ENCODE assay signal across 16 mouse cellular contexts in the genomic region with DNA sequence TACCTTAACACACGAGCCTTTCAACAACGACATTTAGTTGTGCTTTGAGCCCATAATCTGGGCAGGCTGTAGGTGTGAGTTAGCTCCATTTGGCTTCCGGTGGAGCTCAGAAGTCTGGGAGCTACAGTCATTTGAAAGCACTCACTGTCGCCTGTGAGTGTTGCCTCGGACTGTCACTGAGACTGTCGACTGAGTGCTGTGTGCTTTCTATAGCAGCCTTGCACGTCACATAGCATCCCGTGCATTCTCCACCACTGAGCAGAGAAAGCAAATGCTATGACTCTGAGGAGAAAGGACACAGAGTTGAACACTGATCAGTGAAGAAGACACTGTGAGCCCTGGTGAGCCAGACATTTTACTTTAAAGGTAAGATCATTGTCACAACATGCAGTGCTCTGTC.
DNase-seq lines count a peak whose midpoint lies in the region; ATAC-seq and TF ChIP-seq lines count a peak whose summit lies in the region.
"Had no signal": no experiment of that assay in that cellular context is flagged by ENCODE, and none has a peak within 500 bp of the region (broad histone marks: within the 10 kb centered on the region; RNA-seq: fewer than 3 reads in every experiment).

No protein-coding gene starts in this region.

- H3K27ac ChIP-seq in forebrain, embryonic 13.5 days = no peak overlapping the region
- H3K27ac ChIP-seq in forebrain, embryonic 12.5 days = no peak overlapping the region
- peak overlapping the region; percentile 48; the same call in 1 of the 2 replicates for H3K27ac ChIP-seq in layer of hippocampus, adult 2 months
- no peak overlapping the region; the same call in 1 of the 2 replicates for H3K27ac ChIP-seq in limb, embryonic 13.5 days
- H3K27ac ChIP-seq: stomach, postnatal 0 days had no signal

- peak overlapping the region; percentile 12; the same call in 1 of the 2 replicates for H3K4me2 ChIP-seq in forebrain, embryonic 13.5 days
- H3K4me2 ChIP-seq in forebrain, embryonic 12.5 days = no peak overlapping the region
- H3K4me2 ChIP-seq in limb, embryonic 13.5 days (replicated peaks) = 0 out of 2 replicates have a peak overlapping the region, but pooled peaks have one; percentile 15

- 53% methylated on average over 8 of the region's 8 CpGs for WGBS in forebrain, embryonic 13.5 days
- WGBS in forebrain, embryonic 12.5 days = 62% methylated on average over 8 of the region's 8 CpGs
- 36% methylated on average over 8 of the region's 8 CpGs for WGBS in limb, embryonic 13.5 days

- H3K4me3 ChIP-seq in forebrain, embryonic 13.5 days = no peak overlapping the region
- H3K4me3 ChIP-seq in forebrain, embryonic 12.5 days (replicated peaks) = no peak overlapping the region
- no peak overlapping the region for H3K4me3 ChIP-seq in layer of hippocampus, adult 2 months
- H3K4me3 ChIP-seq in limb, embryonic 13.5 days = no peak overlapping the region
- H3K4me3 ChIP-seq: erythroblast, embryonic 14.5 days had no signal

- no peaks in the 10 kb centered on the region for H3K27me3 ChIP-seq in forebrain, embryonic 13.5 days
- H3K27me3 ChIP-seq in forebrain, embryonic 12.5 days = no peaks in the 10 kb centered on the region
- no peaks in the 10 kb centered on the region for H3K27me3 ChIP-seq in limb, embryonic 13.5 days

- ATAC-seq in forebrain, embryonic 13.5 days = 0 out of 2 replicates have a peak, but pooled peaks have one; percentile 48
- no peak; the same call in 1 of the 2 replicates for ATAC-seq in forebrain, embryonic 12.5 days (ENCODE audit: low FRiP score)
- no peak for ATAC-seq in limb, embryonic 13.5 days (ENCODE audit: low FRiP score, low read depth)

- TF ChIP-seq CTCF in layer of hippocampus, adult 2 months (conservative IDR thresholded peaks at IDR 0.05) = no peak

- H3K4me1 ChIP-seq in forebrain, embryonic 13.5 days = peaks cover 32% of the 10 kb centered on the region
- H3K4me1 ChIP-seq in forebrain, embryonic 12.5 days = peaks cover 41% of the 10 kb centered on the region
- H3K4me1 ChIP-seq in limb, embryonic 13.5 days = peaks cover 59% of the 10 kb centered on the region

- peak overlapping the region; percentile 37; the same call in 1 of the 2 replicates for H3K9ac ChIP-seq in forebrain, embryonic 13.5 days
- no peak overlapping the region for H3K9ac ChIP-seq in forebrain, embryonic 12.5 days
- peak overlapping the region; percentile 21; the same call in 1 of the 2 replicates for H3K9ac ChIP-seq in limb, embryonic 13.5 days

- H3K9me3 ChIP-seq in forebrain, embryonic 13.5 days (replicated peaks) = no peaks in the 10 kb centered on the region
- no peaks in the 10 kb centered on the region for H3K9me3 ChIP-seq in forebrain, embryonic 12.5 days
- no peaks in the 10 kb centered on the region for H3K9me3 ChIP-seq in limb, embryonic 13.5 days

- DNase-seq in layer of hippocampus, adult 2 months (ENCODE audit: low spot score in 2 of 2) = no peak
- DNase-seq in layer of hippocampus, adult 9-11 months = no peak
- peak; percentile 43 for DNase-seq in brain, adult 2 months (ENCODE audit: low read depth, low spot score)
- no peak for DNase-seq in cerebellum, adult 11 months
- DNase-seq in urinary bladder, postnatal 36 days (ENCODE audit: low spot score in 2 of 2) = no peak
- DNase-seq: adrenal gland, postnatal 14 days; cerebellum, adult 11-12 months; embryo, embryonic 11 days; gastrocnemius, postnatal 10 days; kidney, postnatal 14 days; right cerebral cortex, postnatal 25 days had no signal

- H3K36me3 ChIP-seq in forebrain, embryonic 13.5 days (ENCODE audit: poor library complexity, severe bottlenecking) = no peaks in the 10 kb centered on the region
- no peaks in the 10 kb centered on the region for H3K36me3 ChIP-seq in forebrain, embryonic 12.5 days (replicated peaks)
- H3K36me3 ChIP-seq in limb, embryonic 13.5 days = no peaks in the 10 kb centered on the region
